Mouse (Mus musculus): ENCODE measurements at regions not wholly inside any gene's neighbourhood (a gene's known extent, or its start where the extent isn't known, plus 50 kb on each side); places are given as distances from the start of the nearest gene placed in this dataset.
A peak's percentile ranks its signal among the peaks of the same experiment; 100 is the strongest.

- Histone ChIP-seq H3K4me2 (replicated peaks) (no peak overlapping the region), H3K4me3 (no peak overlapping the region), H3K4me1 (no peaks in the 10 kb centered on the region), H3K9ac (no peak overlapping the region), H3K27ac (no peak overlapping the region), H3K9me3 (no peaks in the 10 kb centered on the region), H3K27me3 (no peaks in the 10 kb centered on the region), H3K36me3 (no peaks in the 10 kb centered on the region)
- ATAC-seq (ENCODE audit: insufficient number of reproducible peaks, insufficient read depth, low FRiP score, low TSS enrichment): no peak
- 80% methylated on average over 3 of the region's 3 CpGs for WGBS
These were observed 315.4 kb upstream of the Dnajc24 start for GRCm38 (mm10) chr2:106318695-106319266.

GRCm38 (mm10) chr2:106346781-106347180, 343.4 kb upstream of the Dnajc24 start:
- H3K4me1 ChIP-seq: no peaks in the 10 kb centered on the region
- no peaks in the 10 kb centered on the region for H3K36me3 ChIP-seq
- H3K4me3 ChIP-seq: no peak overlapping the region
- no peaks in the 10 kb centered on the region for H3K9me3 ChIP-seq
- 71% methylated on average over 6 of the region's 6 CpGs for WGBS
- no peak overlapping the region for H3K9ac ChIP-seq
- H3K27ac ChIP-seq: no peak overlapping the region
- no peaks in the 10 kb centered on the region for H3K27me3 ChIP-seq
- no peak overlapping the region for H3K4me2 ChIP-seq (replicated peaks)
- no peak for ATAC-seq (ENCODE audit: insufficient number of reproducible peaks, insufficient read depth, low FRiP score, low TSS enrichment)

GRCm38 (mm10) chr2:106347249-106347648, 343.9 kb upstream of the Dnajc24 start:
- H3K9ac ChIP-seq: no peak overlapping the region
- 82% methylated on average over 7 of the region's 7 CpGs for WGBS
- H3K27ac ChIP-seq: no peak overlapping the region
- H3K4me1 ChIP-seq: no peaks in the 10 kb centered on the region
- H3K27me3 ChIP-seq: no peaks in the 10 kb centered on the region
- no peak overlapping the region for H3K4me2 ChIP-seq (replicated peaks)
- H3K9me3 ChIP-seq: no peaks in the 10 kb centered on the region
- no peak for ATAC-seq (ENCODE audit: insufficient number of reproducible peaks, insufficient read depth, low FRiP score, low TSS enrichment)
- no peak overlapping the region for H3K4me3 ChIP-seq
- H3K36me3 ChIP-seq: no peaks in the 10 kb centered on the region

- H3K36me3 ChIP-seq: no peaks in the 10 kb centered on the region
- H3K9ac ChIP-seq: no peak overlapping the region
- peaks cover 10% of the 10 kb centered on the region for H3K4me1 ChIP-seq
- H3K4me2 ChIP-seq (replicated peaks): no peak overlapping the region
- no peak overlapping the region for H3K4me3 ChIP-seq
- 75% methylated on average over 3 of the region's 3 CpGs for WGBS
- no peak overlapping the region for H3K27ac ChIP-seq
- no peaks in the 10 kb centered on the region for H3K27me3 ChIP-seq
- ATAC-seq (ENCODE audit: insufficient number of reproducible peaks, insufficient read depth, low FRiP score, low TSS enrichment): 0 out of 2 replicates have a peak, but pooled peaks have one; percentile 19
- H3K9me3 ChIP-seq: no peaks in the 10 kb centered on the region
These were observed 337.5 kb upstream of the Mpped2 start for GRCm38 (mm10) chr2:106355565-106355964.

- no peaks in the 10 kb centered on the region for H3K9me3 ChIP-seq
- peak; percentile 92 for ATAC-seq (ENCODE audit: insufficient number of reproducible peaks, insufficient read depth, low FRiP score, low TSS enrichment)
- no peak overlapping the region for H3K4me2 ChIP-seq (replicated peaks)
- no peak overlapping the region for H3K4me3 ChIP-seq
- WGBS: 29% methylated on average over 5 of the region's 5 CpGs
- no peaks in the 10 kb centered on the region for H3K36me3 ChIP-seq
- no peak overlapping the region for H3K9ac ChIP-seq
- H3K4me1 ChIP-seq: peaks cover 10% of the 10 kb centered on the region
- no peak overlapping the region for H3K27ac ChIP-seq
- H3K27me3 ChIP-seq: no peaks in the 10 kb centered on the region
These were observed 337.0 kb upstream of the Mpped2 start for GRCm38 (mm10) chr2:106355984-106356547.

- Histone ChIP-seq H3K4me2 (replicated peaks) (no peak overlapping the region), H3K4me1 (no peaks in the 10 kb centered on the region), H3K27me3 (no peaks in the 10 kb centered on the region), H3K27ac (no peak overlapping the region), H3K36me3 (no peaks in the 10 kb centered on the region), H3K4me3 (no peak overlapping the region), H3K9ac (no peak overlapping the region), H3K9me3 (no peaks in the 10 kb centered on the region)
- ATAC-seq (ENCODE audit: insufficient number of reproducible peaks, insufficient read depth, low FRiP score, low TSS enrichment): no peak
- 89% methylated on average over 5 of the region's 5 CpGs for WGBS
These were observed 324.4 kb upstream of the Mpped2 start for GRCm38 (mm10) chr2:106368641-106369040.

GRCm38 (mm10) chr2:106383415-106384285, 309.4 kb upstream of the Mpped2 start:
- H3K4me3 ChIP-seq: no peak overlapping the region
- no peak for ATAC-seq (ENCODE audit: insufficient number of reproducible peaks, insufficient read depth, low FRiP score, low TSS enrichment)
- H3K27ac ChIP-seq: no peak overlapping the region
- H3K9me3 ChIP-seq: no peaks in the 10 kb centered on the region
- 70% methylated on average over 14 of the region's 14 CpGs for WGBS
- H3K9ac ChIP-seq: no peak overlapping the region
- no peaks in the 10 kb centered on the region for H3K4me1 ChIP-seq
- H3K36me3 ChIP-seq: no peaks in the 10 kb centered on the region
- no peak overlapping the region for H3K4me2 ChIP-seq (replicated peaks)
- no peaks in the 10 kb centered on the region for H3K27me3 ChIP-seq

GRCm38 (mm10) chr2:106384286-106384595, 308.8 kb upstream of the Mpped2 start:
- H3K9me3 ChIP-seq: no peaks in the 10 kb centered on the region
- H3K36me3 ChIP-seq: no peaks in the 10 kb centered on the region
- no peaks in the 10 kb centered on the region for H3K4me1 ChIP-seq
- H3K27me3 ChIP-seq: no peaks in the 10 kb centered on the region
- no peak overlapping the region for H3K9ac ChIP-seq
- no peak overlapping the region for H3K27ac ChIP-seq
- WGBS: 74% methylated on average over 5 of the region's 5 CpGs
- no peak overlapping the region for H3K4me3 ChIP-seq
- H3K4me2 ChIP-seq (replicated peaks): no peak overlapping the region
- no peak for ATAC-seq (ENCODE audit: insufficient number of reproducible peaks, insufficient read depth, low FRiP score, low TSS enrichment)

- no peaks in the 10 kb centered on the region for H3K27me3 ChIP-seq
- no peak for ATAC-seq (ENCODE audit: insufficient number of reproducible peaks, insufficient read depth, low FRiP score, low TSS enrichment)
- H3K4me3 ChIP-seq: no peak overlapping the region
- no peaks in the 10 kb centered on the region for H3K36me3 ChIP-seq
- H3K4me1 ChIP-seq: no peaks in the 10 kb centered on the region
- no peak overlapping the region for H3K9ac ChIP-seq
- no peak overlapping the region for H3K4me2 ChIP-seq (replicated peaks)
- no peaks in the 10 kb centered on the region for H3K9me3 ChIP-seq
- H3K27ac ChIP-seq: no peak overlapping the region
- 75% methylated on average over 3 of the region's 3 CpGs for WGBS
These were observed 308.2 kb upstream of the Mpped2 start for GRCm38 (mm10) chr2:106384842-106385241.

- Histone ChIP-seq H3K9me3 (no peaks in the 10 kb centered on the region), H3K4me3 (no peak overlapping the region), H3K27me3 (no peaks in the 10 kb centered on the region), H3K9ac (no peak overlapping the region), H3K4me1 (no peaks in the 10 kb centered on the region; the same call in 1 of the 2 replicates), H3K4me2 (replicated peaks) (no peak overlapping the region), H3K27ac (no peak overlapping the region), H3K36me3 (no peaks in the 10 kb centered on the region)
- 62% methylated on average over 6 of the region's 6 CpGs for WGBS
- ATAC-seq (ENCODE audit: insufficient number of reproducible peaks, insufficient read depth, low FRiP score, low TSS enrichment): no peak
These were observed 280.9 kb upstream of the Mpped2 start for GRCm38 (mm10) chr2:106412158-106412557.

- Histone ChIP-seq H3K27me3 (no peaks in the 10 kb centered on the region), H3K4me2 (replicated peaks) (no peak overlapping the region), H3K27ac (peak overlapping the region; percentile 57; the same call in 1 of the 2 replicates), H3K4me3 (no peak overlapping the region), H3K4me1 (no peaks in the 10 kb centered on the region; the same call in 1 of the 2 replicates), H3K9ac (no peak overlapping the region), H3K36me3 (no peaks in the 10 kb centered on the region), H3K9me3 (no peaks in the 10 kb centered on the region)
- WGBS: 47% methylated on average over 7 of the region's 7 CpGs
- no peak for ATAC-seq (ENCODE audit: insufficient number of reproducible peaks, insufficient read depth, low FRiP score, low TSS enrichment)
These were observed 277.5 kb upstream of the Mpped2 start for GRCm38 (mm10) chr2:106415474-106416019.

GRCm38 (mm10) chr2:106418181-106418580, 274.9 kb upstream of the Mpped2 start:
- WGBS: 58% methylated on average over 2 of the region's 2 CpGs

More at GRCm38 (mm10) chr2:106418181-106418580, 274.9 kb upstream of the Mpped2 start:
- no peaks in the 10 kb centered on the region for H3K36me3 ChIP-seq
- H3K4me2 ChIP-seq (replicated peaks): no peak overlapping the region
- H3K9ac ChIP-seq: no peak overlapping the region
- no peaks in the 10 kb centered on the region for H3K4me1 ChIP-seq
- H3K9me3 ChIP-seq: no peaks in the 10 kb centered on the region
- H3K4me3 ChIP-seq: no peak overlapping the region
- no peak for ATAC-seq (ENCODE audit: insufficient number of reproducible peaks, insufficient read depth, low FRiP score, low TSS enrichment)
- no peak overlapping the region for H3K27ac ChIP-seq
- no peaks in the 10 kb centered on the region for H3K27me3 ChIP-seq
